Mouse (Mus musculus) heart, postnatal 25 days (tissue): Measurements from ENCODE around the gene Olfr691. TPM values are rescaled to one million over a fixed set of nuclear protein-coding genes. Genes with fewer than 3 reads are reported as not detected.
"Not testable (repeated sequence)": the region's sequence is repeated elsewhere in the genome, so short reads cannot be mapped to it uniquely, and the experiment has no call there.

Source experiments
- DNase-seq: peaks from one replicate; pipeline ENCODE4 v3.0.0; 2022; ENCODE audit warnings: low spot score
- intact Hi-C: fragments of 180-260 bp; cut with DNase I; formaldehyde crosslinking; loops from one replicate; pipeline ENCODE4 v1.15.1; 2025
- total RNA-seq, 2 experiments: library from RNA; stranded (reverse); gene quantifications; 2 replicates each; pipeline ENCODE4 v1.2.3; 2021

The Olfr691 gene
- total RNA-seq, result not detected

DNA sequence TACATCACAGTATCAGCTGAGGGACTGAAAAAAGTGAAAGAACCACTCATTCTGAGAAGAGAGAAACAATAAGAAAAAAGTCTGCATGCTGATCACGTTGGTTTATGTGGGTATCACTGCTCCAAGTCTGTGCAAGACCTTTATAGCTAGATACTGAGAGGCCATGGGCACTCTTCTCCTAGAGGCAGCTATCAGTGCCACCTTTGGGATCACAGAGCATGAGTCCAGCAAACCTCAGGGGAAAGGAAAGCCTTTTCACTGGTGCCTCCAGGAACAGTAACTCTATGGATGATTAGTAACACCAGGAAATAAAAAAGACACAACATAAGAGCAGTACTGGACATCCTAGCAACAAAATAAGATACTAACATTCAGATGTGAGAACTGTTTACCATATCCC, at the start of gene Olfr691:
Olfr691 (minus strand) TSS at position 101 of the 400 bp plus-strand sequence.
- no peak for DNase-seq
- intact Hi-C loops, result no loop called here

DNA sequence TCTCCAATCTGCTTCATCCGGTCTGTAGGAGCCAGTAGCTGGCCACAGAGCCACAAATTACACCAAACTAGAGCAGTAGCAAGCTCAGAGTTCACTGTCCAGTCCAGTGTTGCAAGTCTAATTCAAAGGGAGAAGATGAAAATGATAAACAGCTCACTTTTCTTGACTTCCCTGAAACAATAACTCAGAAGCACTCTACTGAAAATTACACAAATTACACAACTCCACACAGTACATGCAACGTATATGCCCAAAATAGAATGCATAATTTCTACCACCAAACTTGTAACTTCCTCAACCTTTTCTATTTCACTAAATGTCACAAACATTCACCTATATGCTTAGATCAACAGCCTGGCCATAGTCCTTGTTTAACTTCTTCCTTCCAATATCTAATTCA, 48.2 kb upstream of the Olfr691 start:
- intact Hi-C loops, result no loop called here
- DNase-seq, result no peak

DNA sequence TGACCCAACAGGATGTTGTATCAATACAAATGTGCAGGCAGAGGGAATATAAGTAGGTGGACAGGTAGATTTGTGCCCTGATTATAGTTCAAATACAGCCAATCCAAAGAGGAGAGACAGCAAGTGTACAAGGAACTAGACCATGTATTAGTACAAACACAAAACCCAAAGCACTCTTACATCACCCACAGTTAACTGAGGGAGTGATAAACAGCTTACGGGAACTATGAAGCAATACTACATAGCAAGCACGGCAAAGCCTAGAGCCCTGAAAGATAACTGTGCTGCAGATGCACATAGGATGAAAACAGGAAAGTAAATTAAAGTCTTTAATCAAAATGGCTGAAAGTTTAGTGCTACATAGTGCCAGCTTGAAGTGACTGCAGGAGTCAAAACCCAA, 45.6 kb upstream of the Olfr691 start:
- intact Hi-C loops, result no loop called here
- no peak for DNase-seq

DNA sequence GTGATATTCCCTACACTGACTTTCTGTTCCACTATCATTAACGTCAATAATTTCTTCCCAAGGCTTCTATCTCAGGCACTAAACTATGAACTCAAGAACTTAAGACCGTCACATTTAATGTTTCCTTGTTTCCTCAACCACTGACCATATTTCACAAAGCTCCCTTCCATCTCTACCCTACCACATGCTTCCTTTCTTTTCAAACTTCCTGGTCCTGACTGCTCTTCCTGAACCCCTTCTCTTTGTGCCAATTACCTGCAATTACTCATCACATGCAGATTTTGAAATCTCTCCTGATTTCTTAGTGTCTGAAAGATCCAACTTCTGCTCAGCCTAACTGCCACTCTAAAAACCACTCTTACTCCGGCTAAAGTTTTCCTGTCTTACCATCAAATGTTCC, 38.3 kb upstream of the Olfr691 start:
- no peak for DNase-seq
- intact Hi-C loops, result no loop called here

DNA sequence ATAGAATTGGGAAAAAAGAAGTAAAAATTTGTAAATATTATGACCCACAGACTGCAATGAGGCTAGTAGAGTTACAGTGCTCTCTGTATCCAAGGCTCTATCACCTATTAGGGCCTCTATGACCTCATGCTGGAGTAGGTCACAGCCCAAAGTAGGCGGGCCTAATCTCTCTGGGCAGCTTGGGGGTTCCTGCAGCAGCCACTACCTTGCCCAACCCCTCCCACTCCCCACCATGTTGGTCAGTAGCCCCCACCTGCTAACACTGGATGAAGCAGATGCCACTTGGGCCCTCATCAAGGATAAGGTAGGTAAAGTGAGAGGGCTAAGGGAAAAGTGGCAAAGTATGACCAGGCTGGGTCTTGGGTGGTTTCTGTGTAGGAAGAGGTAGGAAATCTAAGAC, 32.8 kb upstream of the Olfr691 start, which contains the start of gene Gm5901:
Gm5901 (plus strand) TSS at position 173 of the 400 bp plus-strand sequence.
- intact Hi-C loops, result no loop called here
- no peak for DNase-seq

DNA sequence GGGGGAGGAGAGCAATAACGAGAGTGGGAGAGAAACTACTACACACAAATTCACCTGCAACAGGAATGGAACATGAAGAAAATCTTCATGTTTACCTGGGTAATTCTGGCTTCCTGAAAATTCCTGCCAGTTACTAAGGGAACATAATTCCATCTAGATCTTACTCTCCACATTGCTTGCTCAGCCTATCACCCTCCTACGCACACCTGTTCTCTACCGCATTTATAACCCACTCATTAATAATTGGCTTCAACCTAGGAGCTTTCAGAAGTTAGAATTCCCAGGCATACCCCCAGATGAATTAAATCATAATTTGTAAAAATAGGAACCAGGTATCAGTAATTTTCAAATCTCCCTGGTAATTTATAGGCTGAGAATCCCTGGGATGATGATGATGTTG, 31.9 kb upstream of the Olfr691 start:
- intact Hi-C loops, result no loop called here

DNA sequence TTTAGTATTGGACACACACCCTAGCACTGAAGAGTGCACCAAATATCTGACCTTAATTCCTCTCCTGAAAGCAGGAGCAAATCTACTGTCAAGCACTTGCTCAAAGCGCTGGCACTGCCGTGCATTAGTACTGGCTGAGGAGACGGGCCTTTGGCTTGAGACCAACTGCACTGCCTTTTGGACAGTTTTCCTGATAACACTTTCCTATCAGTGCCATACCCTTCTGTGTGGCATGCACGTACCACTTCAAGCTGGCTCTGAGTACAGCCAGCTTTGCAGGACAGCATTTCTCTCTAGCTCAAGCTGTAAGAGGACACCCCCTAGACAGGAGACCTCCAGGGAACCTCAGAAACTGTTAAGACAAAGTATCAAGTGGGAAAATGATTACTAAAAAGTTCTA, 31.4 kb upstream of the Olfr691 start:
- DNase-seq, result no peak
- intact Hi-C loops, result no loop called here

More for the DNA sequence above, 31.9 kb upstream of the Olfr691 start:
- no peak for DNase-seq

DNA sequence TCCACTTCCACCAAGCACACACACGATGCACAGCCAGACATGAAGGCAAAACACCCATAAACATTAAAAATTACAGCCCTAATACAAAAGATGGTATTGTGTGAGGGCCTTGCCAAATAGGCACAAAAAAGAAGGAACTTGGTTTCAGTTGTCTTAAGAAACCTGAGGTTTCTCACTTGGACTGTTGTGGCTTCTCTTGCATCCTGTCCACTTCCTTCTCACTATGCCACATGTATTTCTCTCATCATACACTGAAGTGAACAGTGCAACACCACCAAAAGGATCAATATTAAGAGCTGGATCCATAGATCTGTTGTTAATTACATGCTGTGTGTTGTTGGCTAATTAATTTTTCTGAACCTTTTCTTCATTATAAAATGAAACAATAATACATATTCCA, 30.8 kb upstream of the Olfr691 start:
- no peak for DNase-seq
- intact Hi-C loops, result no loop called here

DNA sequence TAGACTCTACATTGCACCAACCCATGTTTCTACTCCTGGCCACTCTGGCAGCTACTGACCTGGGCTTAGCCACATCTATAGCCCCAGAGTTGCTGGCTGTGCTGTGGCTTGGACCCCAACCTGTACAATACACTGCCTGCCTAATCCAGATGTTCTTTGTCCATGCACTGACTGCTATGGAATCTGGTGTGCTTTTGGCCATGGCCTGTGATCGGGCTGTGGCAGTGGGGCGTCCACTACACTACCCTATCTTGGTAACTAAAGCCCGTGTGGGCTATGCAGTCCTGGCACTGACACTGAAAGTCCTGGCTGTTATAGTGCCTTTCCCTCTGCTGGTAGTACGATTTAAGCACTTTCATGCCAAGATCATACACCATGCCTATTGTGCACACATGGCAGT, 26.5 kb upstream of the Olfr691 start:
- intact Hi-C loops, result no loop called here
- no peak for DNase-seq

DNA sequence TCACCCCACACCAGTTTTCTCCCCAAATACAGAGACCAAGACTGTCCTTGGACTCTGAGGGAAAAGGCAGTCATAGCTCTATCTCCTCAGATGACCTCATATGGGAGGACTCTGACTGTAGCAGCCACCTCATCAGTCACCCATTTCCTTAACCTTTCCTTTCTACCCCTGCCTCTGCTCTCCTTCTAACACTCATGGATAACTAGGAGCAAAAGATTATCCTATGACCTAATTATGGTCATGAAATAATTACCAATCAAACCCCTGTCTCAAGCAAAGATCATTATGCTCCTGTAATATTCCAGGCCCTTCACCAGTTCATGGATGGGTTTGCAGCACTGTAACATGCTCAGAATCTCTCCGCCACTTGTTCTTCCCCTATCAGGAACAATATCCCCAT, 25.9 kb upstream of the Olfr691 start, which contains the start of gene Olfr692:
Olfr692 (plus strand) TSS at position 301 of the 400 bp plus-strand sequence.
- DNase-seq, result no peak
- intact Hi-C loops, result no loop called here

DNA sequence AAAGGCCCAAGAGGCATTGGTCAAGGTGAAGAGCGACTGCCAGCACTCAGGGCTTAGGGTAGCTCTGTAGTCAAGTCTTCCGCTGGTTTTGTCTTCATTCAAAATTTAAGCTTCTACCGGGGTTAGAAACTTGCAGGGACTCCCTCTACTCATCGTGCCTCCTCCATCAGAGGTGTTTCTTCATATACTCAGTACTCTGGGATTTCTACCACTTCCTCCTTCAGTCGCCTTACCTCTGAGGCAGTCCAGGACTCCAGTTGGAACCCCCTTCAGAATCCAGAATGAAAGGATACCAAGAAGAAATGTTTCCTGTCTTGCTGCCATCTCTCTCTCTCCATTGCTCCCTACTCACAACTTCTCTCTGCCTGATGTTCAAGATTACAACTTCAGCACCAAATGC, 25.2 kb upstream of the Olfr691 start:
- intact Hi-C loops, result no loop called here
- no peak for DNase-seq

DNA sequence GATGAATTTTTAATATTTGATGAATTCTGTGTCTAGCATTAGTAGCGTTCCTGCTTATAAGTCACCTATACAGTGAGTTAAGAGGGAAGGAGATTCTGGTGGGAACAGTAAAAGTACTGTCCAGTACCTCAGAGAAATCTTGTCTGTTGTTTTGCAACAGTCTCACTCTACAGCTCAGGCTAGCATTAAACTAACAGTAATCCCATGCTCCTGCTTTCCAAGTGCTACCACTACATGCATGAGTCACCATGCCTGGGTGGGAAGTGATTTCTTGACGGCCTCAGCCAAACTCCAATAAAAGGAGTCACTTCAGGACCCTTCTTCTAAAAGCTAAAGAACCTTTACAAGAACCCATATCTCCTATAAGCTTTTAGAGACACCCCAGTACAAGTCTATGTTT, 19.6 kb upstream of the Olfr691 start:
- no peak for DNase-seq
- intact Hi-C loops, result no loop called here

DNA sequence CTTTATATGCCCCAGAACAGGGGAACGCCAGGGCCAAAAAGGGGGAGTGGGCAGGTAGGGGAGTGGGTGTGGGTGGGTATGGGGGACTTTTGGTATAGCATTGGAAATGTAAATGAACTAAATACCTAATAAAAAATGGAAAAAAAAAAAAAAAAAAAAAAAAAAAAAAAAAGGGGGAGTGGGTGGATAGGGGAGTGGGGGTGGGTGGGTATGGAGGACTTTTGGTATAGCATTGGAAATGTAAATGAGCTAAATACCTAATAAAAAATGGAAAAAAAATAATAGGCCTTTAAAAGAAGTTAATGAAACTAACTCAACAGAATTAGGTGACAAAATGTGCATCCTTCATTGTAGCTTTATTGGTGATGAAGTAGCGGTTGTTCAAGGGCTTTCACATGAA, 14.4 kb upstream of the Olfr691 start:
- DNase-seq, intact Hi-C loops: not testable (repeated sequence)

DNA sequence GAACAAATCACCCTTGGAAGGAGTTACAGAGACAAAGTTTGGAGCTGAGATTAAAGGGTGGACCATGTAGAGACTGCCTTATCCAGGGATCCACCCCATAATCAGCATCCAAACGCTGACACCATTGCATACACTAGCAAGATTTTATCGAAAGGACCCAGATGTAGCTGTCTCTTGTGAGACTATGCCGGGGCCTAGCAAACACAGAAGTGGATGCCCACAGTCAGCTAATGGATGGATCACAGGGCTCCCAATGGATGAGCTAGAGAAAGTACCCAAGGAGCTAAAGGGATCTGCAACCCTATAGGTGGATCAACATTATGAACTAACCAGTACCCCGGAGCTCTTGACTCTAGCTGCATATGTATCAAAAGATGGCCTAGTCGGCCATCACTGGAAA, 14.0 kb upstream of the Olfr691 start:
- intact Hi-C loops, DNase-seq: not testable (repeated sequence)

DNA sequence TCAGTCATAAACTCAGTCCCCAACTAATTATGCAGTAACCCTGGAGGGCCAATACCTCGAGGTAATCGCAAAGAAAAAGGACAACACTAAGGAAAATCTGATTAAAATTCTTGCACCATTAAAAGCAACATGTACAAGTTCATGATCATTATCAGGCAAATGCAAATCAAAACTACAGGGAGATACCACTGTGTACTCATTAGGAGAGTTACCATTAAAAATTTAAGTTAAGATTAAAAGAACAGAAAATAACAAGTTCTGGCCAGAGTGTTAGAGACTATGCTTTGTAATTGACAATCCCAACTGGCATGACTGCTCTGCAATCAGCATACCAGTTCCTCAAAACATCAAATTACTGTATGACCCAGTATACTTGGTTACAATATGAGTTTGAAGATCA, 682 bp upstream of the Olfr691 start:
- no peak for DNase-seq
- intact Hi-C loops, result no loop called here

DNA sequence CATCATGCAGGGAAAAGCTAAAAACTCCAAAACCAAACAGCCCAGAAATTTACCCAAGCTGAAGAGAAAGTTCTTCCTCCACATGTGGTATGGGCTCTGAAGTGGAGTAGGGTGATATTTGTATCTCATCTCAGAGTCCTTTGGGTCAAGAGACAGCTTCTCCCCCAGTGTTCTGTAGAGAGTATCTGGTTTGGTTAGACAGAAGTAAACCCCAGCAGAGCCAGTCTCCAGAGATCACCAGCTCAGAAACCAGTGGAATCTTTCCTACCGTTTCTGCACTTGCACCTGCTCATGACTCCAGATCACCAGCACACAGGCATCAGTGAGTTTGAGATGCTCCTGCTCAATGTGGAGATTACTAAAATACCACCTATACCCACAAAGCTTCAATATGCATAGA, 8.1 kb downstream of the Olfr691 start, which contains the start of gene Olfr690:
Olfr690 (minus strand) TSS at position 101 of the 400 bp plus-strand sequence.
- intact Hi-C loops, result no loop called here
- DNase-seq, result no peak

DNA sequence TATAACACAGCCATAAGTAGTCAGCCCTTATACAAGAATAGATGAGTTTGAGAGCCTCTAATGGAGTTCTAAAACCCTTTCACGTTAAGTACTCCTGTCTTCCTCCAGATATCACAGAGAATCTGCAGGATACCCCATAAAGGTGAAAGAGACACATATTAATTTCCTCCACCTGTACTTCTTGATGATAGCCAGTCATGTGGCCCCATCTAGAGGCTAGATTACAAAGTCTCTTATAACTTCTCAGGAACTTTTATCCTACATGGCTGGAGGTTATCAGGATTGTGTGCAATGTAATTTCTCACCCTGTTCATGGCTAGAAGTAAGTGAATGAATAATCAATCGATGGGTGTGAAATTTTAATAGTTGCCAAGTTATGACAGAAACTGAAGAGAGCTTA, 16.8 kb downstream of the Olfr691 start:
- DNase-seq, result no peak

DNA sequence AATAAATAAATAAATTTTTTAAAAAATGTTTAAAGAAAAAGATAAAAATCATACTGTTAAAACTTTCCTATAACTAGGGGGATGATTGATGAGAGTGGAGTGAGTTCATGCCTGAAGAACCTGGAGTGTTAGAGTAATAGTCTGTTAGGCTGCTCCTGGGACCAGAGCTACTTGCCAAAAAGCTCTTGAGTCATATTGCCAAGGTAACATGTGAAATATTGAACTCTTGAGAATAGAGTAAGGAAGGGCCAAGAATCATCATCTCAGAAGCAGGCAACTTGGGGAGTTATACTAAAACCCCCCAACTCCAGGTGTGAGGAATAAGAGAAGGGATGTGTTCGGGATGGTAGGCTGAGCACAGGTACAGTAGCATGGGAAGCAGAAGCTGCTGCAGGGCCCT, 31.2 kb downstream of the Olfr691 start, which contains the start of gene Olfr689:
Olfr689 (plus strand) TSS at position 301 of the 400 bp plus-strand sequence.
- DNase-seq, result no peak
- intact Hi-C loops, result no loop called here

More for the DNA sequence above, 16.8 kb downstream of the Olfr691 start:
- intact Hi-C loops, result loop anchor here (2.0 kb wide), 1 partner anchor 155 kb away; no protein-coding TSS in a partner anchor

DNA sequence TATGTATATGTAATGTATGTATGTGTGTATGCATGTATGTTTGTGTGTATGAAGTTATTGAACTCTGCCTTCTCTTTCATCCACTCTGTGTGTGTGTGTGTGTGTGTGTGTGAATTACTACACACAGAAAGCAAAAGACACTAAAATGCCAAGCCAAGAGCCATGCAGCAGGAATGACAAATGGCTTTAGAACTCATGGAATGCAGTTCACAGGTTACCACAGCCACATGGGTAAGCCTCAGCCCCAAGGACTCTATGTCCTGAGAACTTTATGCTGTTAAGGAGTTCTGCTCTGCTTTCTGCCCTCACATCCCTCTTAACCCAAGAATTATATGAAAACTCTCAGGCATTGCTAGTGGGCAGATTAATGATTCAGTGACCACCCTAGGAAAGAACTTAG, 52.0 kb downstream of the Olfr691 start:
- no peak for DNase-seq
- intact Hi-C loops, result no loop called here

DNA sequence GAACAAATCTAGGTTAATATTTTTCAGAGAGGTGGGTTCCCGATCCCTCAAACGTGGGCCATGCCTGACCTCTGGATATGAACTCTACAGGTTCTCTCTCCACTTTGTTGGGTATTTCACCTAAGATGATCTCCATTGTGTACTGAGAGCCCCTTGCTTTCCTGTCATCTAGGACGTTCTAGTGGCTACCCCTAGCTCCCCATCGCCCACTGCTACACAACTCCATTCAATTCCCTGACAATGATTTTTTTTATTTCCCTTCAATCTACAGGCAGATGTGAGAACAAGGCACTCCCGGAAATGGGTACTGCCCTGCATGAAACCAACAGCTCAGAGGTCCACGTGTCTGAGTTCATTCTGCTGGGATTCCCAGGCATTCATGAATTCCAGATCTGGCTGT, 54.3 kb downstream of the Olfr691 start, which contains the start of gene Olfr688:
Olfr688 (plus strand) TSS at position 301 of the 400 bp plus-strand sequence.
- intact Hi-C loops, result no loop called here
- DNase-seq, result no peak
